Mouse (Mus musculus): ENCODE measurements around the gene Asb8. TPM values are rescaled to one million over a fixed set of nuclear protein-coding genes. Genes with fewer than 3 reads are reported as not detected.

Asb8 gene
- polyA plus RNA-seq, 3 experiments from 2014 or later = 37.1 to 44.9 (median 41.2) TPM

Other genes starting within 250 kb of the Asb8 start
- 10 to 100 TPM; 18.8 to 32.3 (median 28.5) TPM for gene Tmem106c, start 201.4 kb downstream of the Asb8 start, polyA plus RNA-seq (2017; shearing (Covaris generic))
- gene Col2a1, start 160.9 kb downstream of the Asb8 start, polyA plus RNA-seq (2017; shearing (Covaris generic)) = not detected
- 1 to 10 TPM; 4.9 to 5.6 (median 5.2) TPM for gene Pfkm, start 73.0 kb downstream of the Asb8 start, polyA plus RNA-seq (2017; shearing (Covaris generic))
- 10 to 100 TPM; 29.3 to 35.6 (median 35.0) TPM for gene Senp1, start 71.9 kb downstream of the Asb8 start, polyA plus RNA-seq (2017; shearing (Covaris generic))
- under 1 TPM; 0.25 to 0.91 (median 0.36) TPM for gene Ccdc184, start 1.5 kb upstream of the Asb8 start, polyA plus RNA-seq (2017; shearing (Covaris generic))
- not detected for gene Olfr288, start 29.9 kb upstream of the Asb8 start, polyA plus RNA-seq (2017; shearing (Covaris generic))
- gene Gm44579, start 55.4 kb upstream of the Asb8 start, polyA plus RNA-seq (2017; shearing (Covaris generic)) = not detected
- not detected for gene Olfr287, start 55.4 kb upstream of the Asb8 start, polyA plus RNA-seq (2017; shearing (Covaris generic))
- gene Olfr286, start 68.8 kb upstream of the Asb8 start, polyA plus RNA-seq (2017; shearing (Covaris generic)) = not detected
- not detected for gene H1fnt, start 91.7 kb upstream of the Asb8 start, polyA plus RNA-seq (2017; shearing (Covaris generic))
- gene Zfp641, start 130.5 kb upstream of the Asb8 start, polyA plus RNA-seq (2017; shearing (Covaris generic)) = not detected
- not detected for gene Olfr285, start 151.7 kb upstream of the Asb8 start, polyA plus RNA-seq (2017; shearing (Covaris generic))
- gene Olfr284, start 175.4 kb upstream of the Asb8 start, polyA plus RNA-seq (2017; shearing (Covaris generic)) = not detected
- not detected for gene Olfr283, start 215.3 kb upstream of the Asb8 start, polyA plus RNA-seq (2017; shearing (Covaris generic))